Mouse (Mus musculus) embryonic facial prominence, embryonic 14.5 days (tissue): ENCODE data around the gene Slf2. TPM values are rescaled to one million over a fixed set of nuclear protein-coding genes. Genes with fewer than 3 reads are reported as not detected.
A peak's percentile ranks its signal among the peaks of the same experiment; 100 is the strongest.

Experiments used
- ATAC-seq: fragments of 200-750 bp; cut with Nextera tagmentation; 2 replicates; pipeline ENCODE4 v1.8.0; 2017; ENCODE audit warnings: low read depth, moderate number of reproducible peaks, moderate TSS enrichment
- DNase-seq: peaks from one replicate; pipeline ENCODE4 v3.0.0-alpha.2; 2015; ENCODE audit warnings: low spot score
- H3K27ac ChIP-seq: fragments of 300-500 bp; sonication (generic); replicated peaks from 2 replicates; pipeline ENCODE4 v1.5.1; 2014; ENCODE audit warnings: low read depth, mild to moderate bottlenecking, low read length, moderate library complexity
- H3K27me3 ChIP-seq: fragments of 300-500 bp; sonication (generic); replicated peaks from 2 replicates; pipeline ENCODE4 v1.6.1; 2014; ENCODE audit warnings: low read length; ENCODE audit not compliant: control insufficient read depth, insufficient read depth
- H3K36me3 ChIP-seq: fragments of 300-500 bp; sonication (generic); 2 replicates; pipeline ENCODE4 v1.6.1; 2014; ENCODE audit warnings: low read length, mixed read lengths; ENCODE audit not compliant: control insufficient read depth, insufficient read depth
- H3K4me1 ChIP-seq: fragments of 300-500 bp; sonication (generic); 2 replicates; pipeline ENCODE4 v1.6.1; 2014; ENCODE audit warnings: antibody characterized with exemption, low read length; ENCODE audit not compliant: control insufficient read depth, insufficient read depth
- H3K4me2 ChIP-seq: fragments of 300-500 bp; sonication (generic); 2 replicates; pipeline ENCODE4 v1.6.1; 2014; ENCODE audit warnings: low read depth, mild to moderate bottlenecking, low read length, moderate library complexity, mixed read lengths
- H3K4me3 ChIP-seq: fragments of 300-500 bp; sonication (generic); 2 replicates; pipeline ENCODE4 v1.5.1; 2014; ENCODE audit warnings: low read depth, mild to moderate bottlenecking, low read length
- H3K9ac ChIP-seq: fragments of 300-500 bp; sonication (generic); 2 replicates; pipeline ENCODE4 v1.6.1; 2014; ENCODE audit warnings: low read depth, mild to moderate bottlenecking, low read length, moderate library complexity, mixed read lengths
- H3K9me3 ChIP-seq: fragments of 300-500 bp; sonication (generic); 2 replicates; pipeline ENCODE4 v1.6.1; 2016; ENCODE audit warnings: low read length; ENCODE audit not compliant: control insufficient read depth
- WGBS: fragments of 180-500 bp; shearing (Covaris S2); extraction: QIAGEN DNeasy Blood & Tissue Kit; methylation state at CpG from one replicate; pipeline ENCODE4 v1.1.7; 2014; 5-methylcytosine and 5-hydroxymethylcytosine counted together
- polyA plus RNA-seq: library from polyadenylated mRNA; unstranded; fragments of >200 nt; fragmentation: Nextera tagmentation; extraction: Ambion mirVana; gene quantifications from 2 replicates; pipeline ENCODE4 v1.2.1, GENCODE M21; 2014

The Slf2 gene
- polyA plus RNA-seq, 1 experiment from 2014 or later = 38.4 TPM

DNA sequence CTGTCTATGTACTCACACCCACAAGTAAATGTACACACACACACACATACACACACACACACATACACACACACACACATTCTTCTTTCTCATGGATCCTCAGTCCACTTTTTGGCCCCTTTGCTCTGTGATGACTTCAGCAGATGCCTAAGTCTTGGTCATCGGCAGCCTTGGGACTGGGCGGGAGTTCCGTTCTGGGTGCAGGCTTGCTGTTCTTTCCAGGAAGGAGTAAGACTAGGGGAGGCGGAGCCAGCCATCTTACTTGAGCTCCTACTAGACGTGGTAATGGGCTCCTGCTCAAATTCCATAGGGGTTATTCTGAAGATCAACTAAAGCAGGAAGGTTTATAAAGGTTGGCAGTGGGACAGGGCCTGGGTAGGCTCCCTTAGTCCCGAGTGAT is 89.4 kb downstream of the Slf2 start:
- peak overlapping the region; percentile 37; the same call in 1 of the 2 replicates for H3K9ac ChIP-seq
- no peak for DNase-seq
- H3K27me3 ChIP-seq = no peaks in the 10 kb centered on the region
- peaks cover 20% of the 10 kb centered on the region for H3K4me1 ChIP-seq
- peak overlapping the region; percentile 70 for H3K4me2 ChIP-seq
- no peak for ATAC-seq
- peaks cover 39% of the 10 kb centered on the region for H3K36me3 ChIP-seq
- H3K9me3 ChIP-seq = no peaks in the 10 kb centered on the region
- WGBS = 49% methylated on average over 6 of the region's 6 CpGs
- H3K27ac ChIP-seq = no peak overlapping the region
- no peak overlapping the region for H3K4me3 ChIP-seq

DNA sequence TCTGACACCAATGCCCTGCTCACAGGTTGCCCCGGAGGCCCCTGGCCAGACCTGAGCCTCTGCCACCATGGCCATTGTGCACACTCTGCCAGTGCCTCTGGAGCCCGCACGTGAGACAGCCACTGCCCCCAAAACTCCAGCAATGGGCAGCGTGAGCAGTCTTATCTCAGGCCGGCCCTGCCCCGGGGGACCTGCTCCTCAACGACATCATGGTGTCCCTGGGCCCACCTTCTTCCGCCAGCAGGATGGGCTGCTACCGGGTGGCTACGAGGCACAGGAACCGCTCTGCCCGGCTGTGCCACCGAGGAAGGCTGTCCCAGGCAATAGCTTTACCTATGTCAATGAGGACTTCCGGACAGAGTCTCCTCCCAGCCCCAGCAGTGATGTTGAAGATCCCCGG is 90.4 kb downstream of the Slf2 start:
- no peak overlapping the region for H3K4me2 ChIP-seq

DNA sequence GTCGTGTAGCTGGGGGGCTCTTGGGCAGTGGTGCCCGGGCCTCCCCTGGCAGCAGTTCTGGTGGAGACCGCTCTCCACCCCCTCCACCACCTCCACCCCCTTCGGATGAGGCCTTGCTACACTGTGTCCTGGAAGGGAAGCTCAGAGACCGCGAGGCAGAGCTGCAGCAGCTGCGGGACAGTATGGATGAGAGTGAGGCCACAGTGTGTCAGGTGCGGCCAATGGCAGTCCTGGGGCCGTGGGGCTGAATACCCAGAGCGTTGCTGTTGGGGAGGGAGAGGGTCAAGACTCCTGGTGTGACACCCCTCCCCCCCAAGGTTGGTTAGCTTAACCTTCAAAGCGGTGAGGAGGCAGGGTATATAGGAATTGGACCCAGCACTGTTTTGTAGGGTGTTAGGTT is 93.0 kb downstream of the Slf2 start:
- H3K4me1 ChIP-seq = peaks cover 20% of the 10 kb centered on the region
- no peak overlapping the region for H3K9ac ChIP-seq
- H3K27me3 ChIP-seq = no peaks in the 10 kb centered on the region
- DNase-seq (no peak), ATAC-seq (no peak)
- no peak overlapping the region for H3K4me3 ChIP-seq
- peaks cover 74% of the 10 kb centered on the region for H3K36me3 ChIP-seq
- WGBS = 81% methylated on average over 10 of the region's 11 CpGs
- no peaks in the 10 kb centered on the region for H3K9me3 ChIP-seq
- H3K4me2 ChIP-seq = no peak overlapping the region
- no peak overlapping the region for H3K27ac ChIP-seq

More for the DNA sequence above, 90.4 kb downstream of the Slf2 start:
- no peaks in the 10 kb centered on the region for H3K9me3 ChIP-seq
- ATAC-seq = no peak
- H3K27ac ChIP-seq = no peak overlapping the region
- WGBS = 92% methylated on average over 14 of the region's 15 CpGs
- peaks cover 49% of the 10 kb centered on the region for H3K36me3 ChIP-seq
- H3K9ac ChIP-seq = 0 out of 2 replicates have a peak overlapping the region, but pooled peaks have one; percentile 3
- H3K4me3 ChIP-seq = no peak overlapping the region
- peaks cover 20% of the 10 kb centered on the region for H3K4me1 ChIP-seq
- H3K27me3 ChIP-seq = no peaks in the 10 kb centered on the region
- no peak for DNase-seq

DNA sequence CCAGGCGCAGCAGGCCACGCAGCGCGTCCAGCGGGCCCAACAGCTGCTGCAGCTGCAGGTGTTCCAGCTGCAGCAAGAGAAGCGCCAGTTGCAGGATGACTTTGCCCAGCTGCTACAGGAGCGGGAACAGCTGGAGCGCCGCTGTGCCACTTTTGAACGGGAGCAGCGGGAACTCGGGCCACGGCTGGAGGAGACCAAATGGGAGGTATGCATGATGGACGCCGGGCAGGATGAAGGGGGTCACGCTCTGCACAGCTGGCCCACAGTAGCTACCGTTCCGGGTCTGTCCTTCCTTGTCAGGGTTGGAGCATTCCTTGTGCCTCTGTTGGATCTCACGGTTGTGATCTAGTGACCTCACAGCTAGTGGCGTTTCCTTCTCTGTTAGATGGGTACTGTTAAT is 93.8 kb downstream of the Slf2 start:
- no peak overlapping the region for H3K27ac ChIP-seq
- WGBS = 88% methylated on average over 20 of the region's 20 CpGs
- peaks cover 13% of the 10 kb centered on the region for H3K4me1 ChIP-seq
- ATAC-seq (no peak), DNase-seq (no peak)
- no peak overlapping the region for H3K4me3 ChIP-seq
- H3K36me3 ChIP-seq = peaks cover 74% of the 10 kb centered on the region
- no peaks in the 10 kb centered on the region for H3K27me3 ChIP-seq
- no peaks in the 10 kb centered on the region for H3K9me3 ChIP-seq
- H3K9ac ChIP-seq = no peak overlapping the region
- no peak overlapping the region for H3K4me2 ChIP-seq

DNA sequence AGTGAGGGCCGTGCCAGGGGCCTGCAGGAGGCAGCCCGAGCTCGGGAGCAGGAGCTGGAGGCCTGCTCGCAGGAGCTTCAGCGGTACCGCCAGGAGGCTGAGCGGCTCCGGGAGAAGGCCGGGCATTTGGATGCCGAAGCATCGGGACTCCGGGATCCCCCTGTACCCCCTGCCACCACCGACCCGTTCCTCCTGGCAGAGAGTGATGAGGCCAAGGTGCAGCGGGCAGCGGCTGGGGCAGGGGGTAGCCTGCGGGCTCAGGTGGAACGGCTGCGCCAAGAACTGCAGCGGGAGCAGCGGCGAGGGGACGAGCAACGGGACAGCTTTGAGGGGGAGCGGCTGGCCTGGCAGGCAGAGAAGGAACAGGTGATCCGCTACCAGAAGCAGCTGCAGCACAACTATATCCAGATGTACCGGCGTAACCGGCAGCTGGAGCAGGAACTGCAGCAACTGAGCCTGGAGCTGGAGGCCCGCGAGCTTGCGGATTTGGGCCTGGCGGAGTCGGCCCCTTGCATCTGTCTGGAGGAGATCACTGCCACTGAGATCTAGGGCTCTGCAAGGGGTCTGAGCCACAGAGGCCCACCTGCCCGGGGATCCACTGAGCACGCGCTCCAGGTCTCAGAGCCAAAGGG is 95.1 kb downstream of the Slf2 start:
- no peak overlapping the region for H3K4me3 ChIP-seq
- peaks cover 74% of the 10 kb centered on the region for H3K36me3 ChIP-seq
- DNase-seq = no peak
- 79% methylated on average over 27 of the region's 37 CpGs for WGBS
- H3K4me2 ChIP-seq = no peak overlapping the region
- H3K4me1 ChIP-seq = peaks cover 4% of the 10 kb centered on the region; the same call in 1 of the 2 replicates
- no peaks in the 10 kb centered on the region for H3K9me3 ChIP-seq
- no peak for ATAC-seq
- no peak overlapping the region for H3K27ac ChIP-seq
- H3K9ac ChIP-seq = no peak overlapping the region
- H3K27me3 ChIP-seq = no peaks in the 10 kb centered on the region

DNA sequence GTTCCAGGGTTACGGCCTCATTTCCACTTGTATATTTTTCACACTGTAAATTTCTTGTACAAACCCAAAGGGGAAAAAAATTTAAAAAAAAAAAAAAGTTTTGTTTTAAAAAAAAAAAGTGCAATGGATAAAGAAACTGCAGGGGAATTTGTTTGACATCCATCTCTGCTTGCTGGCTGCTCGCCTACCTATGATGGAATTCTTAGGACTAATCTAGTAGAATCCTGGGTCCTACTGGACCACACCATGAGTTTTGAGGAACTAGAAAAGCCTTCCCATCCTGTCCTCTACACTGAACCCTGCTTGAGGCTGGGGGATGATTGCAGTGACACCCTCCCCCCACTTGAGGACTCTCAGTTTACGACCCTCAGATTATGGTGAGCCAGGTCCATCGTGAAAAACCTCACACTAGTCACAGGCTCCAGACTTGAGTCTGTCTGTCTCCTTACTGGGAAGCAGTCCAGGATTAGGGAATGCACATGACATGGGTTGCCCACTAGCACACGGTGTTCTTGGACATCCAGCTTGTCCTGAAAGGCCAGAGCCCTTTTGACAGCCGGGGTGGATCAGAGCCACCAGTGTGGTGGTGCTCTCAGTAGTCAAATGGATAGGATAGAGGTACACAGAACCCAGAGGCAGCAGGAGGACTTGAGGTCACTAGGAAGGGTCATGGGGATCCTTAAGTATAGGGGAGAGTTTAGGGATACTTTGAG is 96.2 kb downstream of the Slf2 start:
- peaks cover 65% of the 10 kb centered on the region for H3K36me3 ChIP-seq
- H3K9ac ChIP-seq = no peak overlapping the region
- H3K9me3 ChIP-seq = no peaks in the 10 kb centered on the region
- no peak for DNase-seq
- H3K4me1 ChIP-seq = 0 out of 2 replicates have a peak, but pooled peaks cover 2% of the 10 kb centered on the region
- no peak overlapping the region for H3K4me3 ChIP-seq
- no peak overlapping the region for H3K4me2 ChIP-seq
- no peaks in the 10 kb centered on the region for H3K27me3 ChIP-seq
- ATAC-seq = no peak
- no peak overlapping the region for H3K27ac ChIP-seq
- 71% methylated on average over 6 of the region's 6 CpGs for WGBS

DNA sequence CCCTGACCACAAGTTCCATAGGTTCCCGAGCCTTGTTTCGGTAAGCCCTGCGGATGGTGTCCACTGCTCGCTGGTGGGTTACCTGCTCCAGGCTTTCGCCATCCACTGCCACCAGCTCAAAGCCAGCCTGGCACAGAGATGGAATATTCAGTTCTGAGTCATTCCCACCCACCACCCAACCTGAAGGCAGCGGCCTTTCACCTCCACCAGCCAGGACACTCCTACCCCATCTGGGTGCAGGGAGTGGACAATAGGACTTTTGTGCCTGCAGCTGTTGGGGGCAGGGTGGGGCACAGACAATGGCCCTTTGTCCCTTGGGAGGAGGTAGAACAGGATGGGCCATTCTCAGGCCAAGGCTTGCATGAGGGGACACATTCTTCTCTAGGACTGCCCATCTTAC is 96.9 kb downstream of the Slf2 start:
- no peak overlapping the region for H3K27ac ChIP-seq
- no peak for ATAC-seq
- H3K9me3 ChIP-seq = no peaks in the 10 kb centered on the region
- H3K4me2 ChIP-seq = no peak overlapping the region
- no peak overlapping the region for H3K9ac ChIP-seq
- peaks cover 57% of the 10 kb centered on the region for H3K36me3 ChIP-seq
- 0 out of 2 replicates have a peak, but pooled peaks cover 2% of the 10 kb centered on the region for H3K4me1 ChIP-seq
- 87% methylated on average over 5 of the region's 6 CpGs for WGBS
- DNase-seq = no peak
- no peak overlapping the region for H3K4me3 ChIP-seq
- no peaks in the 10 kb centered on the region for H3K27me3 ChIP-seq

DNA sequence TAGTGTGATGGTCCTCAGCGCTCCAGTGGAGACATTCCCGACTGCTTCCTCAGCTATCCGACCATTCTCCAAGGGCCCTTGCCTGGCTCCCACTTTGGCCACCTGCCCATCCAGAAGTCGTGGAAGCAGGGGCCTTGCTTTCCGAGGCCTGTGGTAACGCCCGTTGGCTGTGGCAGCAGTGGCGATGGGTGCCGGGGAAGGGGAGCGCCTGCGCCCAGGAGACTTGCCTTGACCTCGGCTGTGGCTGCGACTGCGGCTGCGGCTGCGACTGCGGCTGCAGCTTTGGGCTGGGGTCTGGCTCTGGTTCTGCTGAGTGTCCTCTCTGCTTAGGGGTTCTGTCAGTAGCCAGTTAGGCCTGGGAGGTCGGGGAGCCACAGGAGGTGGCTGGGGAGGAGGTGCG is 97.8 kb downstream of the Slf2 start:
- H3K9me3 ChIP-seq = no peaks in the 10 kb centered on the region
- no peaks in the 10 kb centered on the region for H3K27me3 ChIP-seq
- peaks cover 50% of the 10 kb centered on the region for H3K36me3 ChIP-seq
- ATAC-seq = no peak
- no peak overlapping the region for H3K9ac ChIP-seq
- no peak overlapping the region for H3K4me3 ChIP-seq
- no peak overlapping the region for H3K4me2 ChIP-seq
- 0 out of 2 replicates have a peak, but pooled peaks cover 2% of the 10 kb centered on the region for H3K4me1 ChIP-seq
- 62% methylated on average over 19 of the region's 19 CpGs for WGBS
- DNase-seq = no peak
- H3K27ac ChIP-seq = no peak overlapping the region
